Mouse (Mus musculus) cerebellum, adult 9-11 months (tissue): Measurements from ENCODE around the gene Olfr822.
"Not testable (repeated sequence)": the region's sequence is repeated elsewhere in the genome, so short reads cannot be mapped to it uniquely, and the experiment has no call there.

Experiments
- DNase-seq: peaks from one replicate; pipeline ENCODE4 v3.0.0; 2022

Gene Olfr822

DNA sequence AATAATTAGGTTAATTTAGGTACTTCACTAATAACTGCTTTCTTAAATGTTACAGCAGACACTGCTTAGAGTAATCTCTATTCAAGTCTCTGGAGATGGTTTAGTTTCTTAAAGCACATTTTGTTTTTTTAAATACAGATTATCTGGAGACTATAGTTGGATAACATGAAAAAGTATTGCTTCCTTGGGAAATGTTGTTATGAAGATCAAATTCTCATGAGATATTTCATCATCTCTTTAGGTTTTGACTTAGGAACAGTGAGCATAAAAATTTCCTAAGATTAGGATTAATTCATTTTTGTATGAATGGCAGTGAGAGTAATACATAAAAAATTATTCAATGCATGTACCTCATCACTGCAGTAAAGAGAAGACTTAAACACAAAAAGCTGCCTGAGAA is at the start of gene Olfr822:
Gene Olfr822, plus strand, starts transcription at position 301 of the 400 bp plus-strand sequence.
- no peak for DNase-seq

DNA sequence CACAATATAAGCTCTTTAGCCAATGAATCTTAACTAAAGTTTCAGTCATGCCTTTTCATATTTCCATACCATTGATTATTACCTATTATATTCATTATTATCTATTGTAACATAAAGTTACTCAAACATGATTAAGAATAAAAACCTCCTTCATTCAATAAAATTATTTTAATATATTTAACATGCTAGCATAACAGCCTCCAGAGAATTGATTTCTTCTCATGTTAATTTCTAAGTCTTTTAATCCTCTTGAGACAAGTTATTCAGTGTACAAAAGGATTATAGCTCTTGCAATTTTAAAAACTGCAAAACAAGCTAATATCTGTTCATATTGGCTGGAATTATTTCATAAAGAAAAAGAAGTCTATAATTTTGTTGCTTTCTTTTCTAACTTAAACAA is 41.0 kb upstream of the Olfr822 start, which contains the start of gene Olfr821:
Gene Olfr821, plus strand, starts transcription at position 301 of the 400 bp plus-strand sequence.
- no peak for DNase-seq

DNA sequence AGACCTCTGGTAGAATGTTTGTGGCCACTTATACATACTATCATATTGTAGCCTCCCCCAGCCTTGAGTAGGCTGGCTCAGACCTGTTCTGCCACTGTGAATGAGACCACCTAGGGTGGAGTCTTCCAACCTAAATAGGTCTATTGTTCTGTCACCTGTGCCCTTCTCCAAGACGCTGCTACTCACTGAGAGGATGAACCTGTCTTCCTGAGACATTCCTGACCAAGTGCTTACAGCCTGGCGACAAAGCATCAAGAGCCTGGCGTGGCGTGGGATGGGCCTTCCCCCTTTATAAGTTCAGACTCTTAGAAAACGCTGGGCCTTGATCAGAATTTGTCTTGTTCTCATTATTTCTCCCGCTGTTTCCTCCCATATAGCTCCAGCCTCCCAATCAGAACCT is 33.9 kb upstream of the Olfr822 start:
- DNase-seq: no peak

DNA sequence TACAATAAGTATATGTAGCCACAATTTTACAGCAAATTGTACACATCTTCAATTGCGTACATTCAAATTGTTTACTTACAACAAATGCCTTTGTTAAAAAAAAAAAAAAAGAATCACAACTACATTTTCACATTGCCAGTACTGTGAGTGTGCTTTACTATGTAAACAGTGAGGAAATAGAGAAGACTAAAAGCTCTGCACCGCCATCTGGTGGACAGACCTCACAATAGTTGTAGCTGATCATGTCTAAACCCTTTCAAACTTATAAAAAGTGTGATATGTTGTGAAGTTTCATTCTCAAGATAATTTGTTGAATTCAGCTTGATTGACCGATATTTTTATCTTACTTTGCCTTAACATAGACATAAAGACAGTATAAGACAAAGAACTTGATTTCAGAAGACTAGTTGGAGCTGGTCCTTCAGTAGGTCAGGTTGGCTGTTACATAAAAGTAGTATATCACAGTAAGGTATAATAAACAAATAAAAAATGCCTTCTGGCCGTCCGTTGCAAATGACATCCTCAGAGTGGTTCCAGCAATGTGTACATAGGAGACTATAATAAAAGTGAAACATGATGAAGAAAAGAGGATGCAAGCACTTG is 21.9 kb downstream of the Olfr822 start:
- peak; percentile 3 for DNase-seq

DNA sequence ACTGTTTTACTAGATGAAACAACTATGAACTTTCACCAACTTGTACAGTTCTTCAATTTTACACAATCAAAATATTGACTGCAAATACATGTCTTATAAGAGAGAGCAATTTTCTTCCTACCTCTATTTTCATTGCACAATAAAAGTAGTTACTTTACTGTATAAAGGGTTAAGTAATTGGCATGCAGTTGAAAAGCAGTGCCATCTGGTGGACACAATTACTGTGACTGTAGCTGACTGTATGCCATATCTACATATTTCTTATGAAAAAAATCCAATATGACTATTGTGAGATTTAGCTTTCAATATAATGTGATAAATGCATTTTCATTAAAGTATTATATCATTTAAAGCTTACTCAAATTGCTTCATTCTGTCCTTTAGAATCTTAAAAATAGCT is 25.1 kb downstream of the Olfr822 start:
- DNase-seq: no peak

DNA sequence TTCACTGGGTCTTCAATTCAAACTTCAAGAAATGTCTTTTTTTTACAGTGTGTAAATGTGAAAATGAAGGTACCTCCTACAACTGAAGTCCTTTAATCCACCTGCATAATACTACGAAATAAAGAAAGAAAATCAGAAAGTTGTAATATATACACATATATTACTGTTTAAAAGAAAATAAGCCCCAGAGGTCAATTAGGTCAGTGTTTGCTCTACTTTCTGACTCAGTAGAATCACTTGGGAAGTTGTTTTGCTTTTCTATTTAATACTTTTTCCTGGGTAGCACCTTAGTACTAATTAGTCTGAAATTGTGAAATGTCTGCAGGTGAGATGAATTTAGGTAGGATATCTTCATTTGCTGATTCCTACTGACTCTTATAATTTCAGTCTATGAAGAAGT is 44.3 kb downstream of the Olfr822 start, which contains the start of gene Olfr823:
Gene Olfr823, minus strand, starts transcription at position 101 of the 400 bp plus-strand sequence.
- DNase-seq: not testable (repeated sequence)

DNA sequence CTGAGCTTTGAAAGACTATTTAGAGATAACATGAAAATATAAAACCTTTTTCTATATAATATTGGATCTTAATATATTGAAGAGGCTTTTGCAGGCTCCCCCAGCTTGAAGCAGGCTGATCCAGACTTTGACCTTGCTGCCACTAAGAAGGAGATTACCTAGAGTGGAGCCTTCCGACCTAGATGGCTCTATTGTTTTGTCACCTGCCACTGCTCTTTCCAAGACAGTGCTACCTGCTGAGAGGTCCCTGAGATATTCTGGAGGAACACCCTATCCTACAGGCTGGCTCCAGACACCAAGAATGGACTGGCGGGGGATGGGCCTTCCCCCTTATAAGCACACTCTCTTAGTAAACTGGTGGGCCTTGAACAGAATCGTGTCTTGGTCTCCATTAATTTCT is 45.0 kb downstream of the Olfr822 start:
- not testable (repeated sequence) for DNase-seq
